Mouse (Mus musculus): ENCODE data around the gene Mdm1. TPM values are rescaled to one million over a fixed set of nuclear protein-coding genes. Genes with fewer than 3 reads are reported as not detected.

The Mdm1 gene
- total and polyA plus RNA-seq, 2 experiments from 2014 or later, result 19.1 to 32.9 TPM

DNA sequence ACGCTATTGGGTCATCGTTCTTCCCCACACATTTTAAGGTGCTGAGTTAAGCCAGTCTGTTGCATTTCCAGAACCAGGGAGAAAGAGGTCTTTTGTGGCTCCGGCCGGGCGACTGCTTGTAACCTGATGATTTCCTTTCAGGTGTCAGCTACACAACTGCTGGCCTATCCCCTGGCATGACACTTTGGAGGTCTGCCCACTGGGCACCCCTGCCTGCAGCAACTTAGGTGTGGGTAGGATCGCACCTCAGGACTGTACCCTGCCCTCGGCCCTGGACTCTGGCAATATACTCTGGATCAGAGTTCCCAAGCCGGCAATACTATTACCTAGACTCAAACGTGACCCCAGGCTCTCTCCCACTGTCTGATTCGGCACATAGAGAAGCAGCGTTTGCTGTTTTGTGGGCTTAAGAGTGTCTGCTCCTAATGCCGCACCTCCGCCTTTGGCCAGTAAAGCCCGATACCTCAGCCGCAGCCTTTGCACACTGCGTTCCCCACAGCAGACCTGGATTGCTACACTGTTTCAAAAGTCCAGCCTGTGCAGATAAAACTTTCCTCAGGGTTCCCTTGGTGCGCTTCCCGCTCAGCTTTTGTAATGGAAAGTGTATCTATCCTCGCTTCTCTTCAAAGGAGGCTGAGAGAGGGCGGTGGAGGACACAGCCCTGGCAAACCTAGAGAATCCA, 12.5 kb upstream of the Mdm1 start:
- WGBS, result 44% methylated on average over 20 of the region's 20 CpGs
- no peak overlapping the region for H3K4me2 ChIP-seq (ENCODE audit: low read depth, low read length, poor library complexity, severe bottlenecking)
- no peaks in the 10 kb centered on the region for H3K4me1 ChIP-seq (ENCODE audit: insufficient read depth, low read length)
- H3K4me3 ChIP-seq (ENCODE audit: low read depth, low read length), result no peak overlapping the region
- H3K9ac ChIP-seq (replicated peaks; ENCODE audit: low read length, poor library complexity, severe bottlenecking), result no peak overlapping the region
- DNase-seq (ENCODE audit: low spot score) (no peak), ATAC-seq (ENCODE audit: low FRiP score) (no peak)
- no peak overlapping the region for H3K27ac ChIP-seq (ENCODE audit: low read depth, low read length)
- H3K36me3 ChIP-seq (ENCODE audit: insufficient read depth, low read length), result no peaks in the 10 kb centered on the region
- no peak for TF ChIP-seq CTCF (IDR thresholded peaks at IDR 0.05)
- H3K27me3 ChIP-seq (ENCODE audit: insufficient read depth, low read length), result 0 out of 2 replicates have a peak, but pooled peaks cover 3% of the 10 kb centered on the region
- no peaks in the 10 kb centered on the region for H3K9me3 ChIP-seq (ENCODE audit: low read length)

DNA sequence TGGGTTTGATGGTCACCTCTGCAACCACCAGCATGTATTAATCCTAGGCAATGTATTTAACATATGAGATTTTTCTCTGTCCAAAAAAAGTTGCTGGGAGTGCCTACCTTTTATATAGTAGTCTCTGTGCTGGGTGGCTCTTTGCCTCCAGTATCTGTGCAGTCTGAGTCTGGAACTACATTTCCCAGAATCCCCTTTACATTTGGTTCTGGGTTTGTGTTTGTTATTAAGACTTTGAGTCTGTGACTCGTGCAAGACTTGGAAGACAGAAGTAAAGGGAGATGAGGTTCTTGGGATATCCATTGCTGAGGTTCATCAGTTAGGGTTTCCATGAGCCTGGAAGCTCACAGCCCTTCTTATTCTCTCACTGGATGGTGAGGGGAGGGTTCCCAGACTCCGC, 11.6 kb upstream of the Mdm1 start:
- Histone ChIP-seq H3K4me1 (ENCODE audit: insufficient read depth, low read length) (no peaks in the 10 kb centered on the region), H3K27ac (ENCODE audit: low read depth, low read length) (no peak overlapping the region), H3K36me3 (ENCODE audit: insufficient read depth, low read length) (no peaks in the 10 kb centered on the region), H3K4me3 (ENCODE audit: low read depth, low read length) (no peak overlapping the region), H3K9me3 (ENCODE audit: low read length) (no peaks in the 10 kb centered on the region), H3K4me2 (ENCODE audit: low read depth, low read length, poor library complexity, severe bottlenecking) (no peak overlapping the region), H3K9ac (replicated peaks; ENCODE audit: low read length, poor library complexity, severe bottlenecking) (no peak overlapping the region), H3K27me3 (ENCODE audit: insufficient read depth, low read length) (0 out of 2 replicates have a peak, but pooled peaks cover 3% of the 10 kb centered on the region)
- ATAC-seq (ENCODE audit: low FRiP score) (no peak), DNase-seq (ENCODE audit: low spot score) (no peak)
- 57% methylated on average over 2 of the region's 2 CpGs for WGBS
- no peak for TF ChIP-seq CTCF (IDR thresholded peaks at IDR 0.05)

DNA sequence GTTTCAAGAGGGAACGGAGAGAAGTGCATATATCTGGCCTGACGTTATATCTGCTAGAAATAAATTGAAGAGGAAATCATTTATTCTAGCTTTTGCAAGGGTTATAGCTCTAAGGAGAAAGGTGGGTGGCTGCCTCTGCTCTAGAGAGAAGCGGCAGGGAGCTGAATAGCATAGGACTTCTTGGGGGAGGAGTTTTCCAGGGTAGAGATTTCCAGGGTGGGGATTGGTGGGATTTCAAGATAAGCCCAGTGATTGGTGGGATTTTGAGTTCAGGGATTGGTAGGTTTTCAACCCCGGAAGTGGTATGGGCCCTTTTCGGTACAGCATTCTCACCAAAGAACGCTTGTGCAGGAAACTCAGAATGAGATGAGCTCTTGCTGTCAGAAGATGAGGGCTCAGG, 8.6 kb upstream of the Mdm1 start:
- H3K36me3 ChIP-seq (ENCODE audit: insufficient read depth, low read length), result no peaks in the 10 kb centered on the region
- no peak overlapping the region for H3K27ac ChIP-seq (ENCODE audit: low read depth, low read length)
- H3K4me2 ChIP-seq (ENCODE audit: low read depth, low read length, poor library complexity, severe bottlenecking), result no peak overlapping the region
- WGBS, result 66% methylated on average over 6 of the region's 6 CpGs
- H3K27me3 ChIP-seq (ENCODE audit: insufficient read depth, low read length), result 0 out of 2 replicates have a peak, but pooled peaks cover 3% of the 10 kb centered on the region
- H3K9ac ChIP-seq (replicated peaks; ENCODE audit: low read length, poor library complexity, severe bottlenecking), result no peak overlapping the region
- peak; percentile 41; the same call in 1 of the 2 replicates for ATAC-seq (ENCODE audit: low FRiP score)
- TF ChIP-seq CTCF (IDR thresholded peaks at IDR 0.05), result no peak
- H3K4me3 ChIP-seq (ENCODE audit: low read depth, low read length), result no peak overlapping the region
- no peaks in the 10 kb centered on the region for H3K4me1 ChIP-seq (ENCODE audit: insufficient read depth, low read length)
- DNase-seq (ENCODE audit: low spot score), result peak; percentile 44
- no peaks in the 10 kb centered on the region for H3K9me3 ChIP-seq (ENCODE audit: low read length)

DNA sequence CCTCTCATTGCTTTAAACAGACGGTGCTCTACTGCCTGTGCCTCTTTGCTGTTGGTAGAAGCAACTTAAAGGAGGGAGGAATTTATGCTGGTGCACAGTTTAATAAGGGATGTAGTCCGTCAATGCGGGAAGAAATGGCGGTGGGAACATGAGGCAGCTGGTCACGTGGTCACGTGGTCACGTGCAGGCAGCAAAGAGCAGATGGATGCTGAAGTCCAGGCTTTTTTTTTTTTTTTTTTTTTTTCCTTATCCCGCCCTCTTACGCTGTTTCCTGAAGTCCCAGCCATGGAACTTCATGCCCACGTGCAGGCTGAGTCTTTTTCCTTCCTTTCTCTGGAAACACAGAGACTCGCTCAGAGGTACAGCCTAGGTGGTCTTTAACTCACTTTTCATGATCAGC, 3.1 kb upstream of the Mdm1 start:
- no peaks in the 10 kb centered on the region for H3K4me1 ChIP-seq (ENCODE audit: insufficient read depth, low read length)
- no peak overlapping the region for H3K9ac ChIP-seq (replicated peaks; ENCODE audit: low read length, poor library complexity, severe bottlenecking)
- H3K9me3 ChIP-seq (ENCODE audit: low read length), result no peaks in the 10 kb centered on the region
- no peaks in the 10 kb centered on the region for H3K36me3 ChIP-seq (ENCODE audit: insufficient read depth, low read length)
- H3K27me3 ChIP-seq (ENCODE audit: insufficient read depth, low read length), result no peaks in the 10 kb centered on the region
- WGBS, result 91% methylated on average over 11 of the region's 11 CpGs
- H3K4me2 ChIP-seq (ENCODE audit: low read depth, low read length, poor library complexity, severe bottlenecking), result no peak overlapping the region
- H3K27ac ChIP-seq (ENCODE audit: low read depth, low read length), result no peak overlapping the region
- TF ChIP-seq CTCF (IDR thresholded peaks at IDR 0.05), result no peak
- DNase-seq (ENCODE audit: low spot score) (no peak), ATAC-seq (ENCODE audit: low FRiP score) (no peak)
- H3K4me3 ChIP-seq (ENCODE audit: low read depth, low read length), result no peak overlapping the region

DNA sequence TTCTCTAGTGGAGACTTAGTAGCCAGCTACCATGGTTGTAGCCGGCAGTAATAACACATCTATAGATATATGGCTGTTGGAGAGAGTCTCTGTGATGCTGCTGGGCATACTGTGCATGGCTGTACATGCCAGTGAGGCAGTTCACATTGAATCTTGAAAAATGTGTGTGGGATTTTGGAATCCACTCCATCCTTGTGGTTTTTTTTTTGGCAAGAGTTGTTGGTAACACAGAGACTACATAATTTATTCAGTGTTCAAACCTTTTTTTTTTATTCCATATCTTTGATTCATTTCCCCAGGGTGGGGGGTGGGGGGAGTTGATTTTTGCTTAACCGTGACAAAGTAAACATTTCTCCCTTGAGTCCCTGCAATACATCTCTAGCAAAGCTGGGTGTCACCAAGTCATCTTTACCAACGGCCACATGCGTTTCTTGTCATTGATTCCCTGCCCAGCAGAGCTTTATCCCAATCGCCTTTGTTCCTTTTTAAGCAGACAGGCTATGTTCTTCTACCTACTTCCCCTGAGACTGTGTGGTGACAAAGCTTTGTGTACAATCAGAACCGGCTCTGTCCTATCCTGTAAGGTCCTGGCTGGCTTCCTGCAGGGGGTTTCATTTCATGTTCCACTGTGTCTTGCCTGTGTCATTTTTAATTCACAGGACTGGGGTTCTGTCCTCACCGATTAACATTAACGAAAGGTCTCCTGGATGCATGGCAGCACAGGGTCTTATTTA, 1.6 kb upstream of the Mdm1 start:
- H3K4me2 ChIP-seq (ENCODE audit: low read depth, low read length, poor library complexity, severe bottlenecking), result no peak overlapping the region
- H3K4me1 ChIP-seq (ENCODE audit: insufficient read depth, low read length), result no peaks in the 10 kb centered on the region
- no peaks in the 10 kb centered on the region for H3K36me3 ChIP-seq (ENCODE audit: insufficient read depth, low read length)
- WGBS, result 48% methylated on average over 8 of the region's 8 CpGs
- no peak overlapping the region for H3K4me3 ChIP-seq (ENCODE audit: low read depth, low read length)
- H3K27me3 ChIP-seq (ENCODE audit: insufficient read depth, low read length), result no peaks in the 10 kb centered on the region
- no peak for DNase-seq (ENCODE audit: low spot score)
- H3K27ac ChIP-seq (ENCODE audit: low read depth, low read length), result no peak overlapping the region
- H3K9me3 ChIP-seq (ENCODE audit: low read length), result no peaks in the 10 kb centered on the region
- no peak for TF ChIP-seq CTCF (IDR thresholded peaks at IDR 0.05)
- no peak for ATAC-seq (ENCODE audit: low FRiP score)
- H3K9ac ChIP-seq (replicated peaks; ENCODE audit: low read length, poor library complexity, severe bottlenecking), result no peak overlapping the region

Measured in midbrain, postnatal 0 days (tissue).